Comparison of ENCODE assay signal across 9 mouse cellular contexts in the genomic region with DNA sequence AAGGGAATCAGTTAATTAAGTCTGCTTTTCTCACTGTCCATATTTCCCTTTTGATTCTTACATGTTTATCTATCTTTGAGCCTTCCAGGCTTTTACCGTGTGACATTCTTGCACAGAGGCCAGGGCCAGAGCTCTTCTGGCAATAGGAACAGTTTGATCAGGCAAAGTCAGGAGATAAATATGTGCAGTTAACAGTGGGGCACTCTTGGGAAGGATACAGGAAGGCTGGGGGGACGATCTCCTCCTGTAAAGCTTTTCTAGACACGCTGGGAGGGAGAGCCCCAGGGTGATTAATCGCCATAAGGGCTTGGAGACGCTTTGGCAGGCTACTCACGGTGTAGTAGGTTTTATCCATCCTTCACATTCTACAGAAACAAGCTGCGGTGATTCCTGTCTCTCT. TPM values are rescaled to one million over a fixed set of nuclear protein-coding genes. Genes with fewer than 3 reads are reported as not detected.
DNase-seq lines count a peak whose midpoint lies in the region; ATAC-seq and TF ChIP-seq lines count a peak whose summit lies in the region.
"Had no signal": no experiment of that assay in that cellular context is flagged by ENCODE, and none has a peak within 500 bp of the region (broad histone marks: within the 10 kb centered on the region; RNA-seq: fewer than 3 reads in every experiment).

No protein-coding gene starts in this region.

- 20% methylated on average over 7 of the region's 7 CpGs for WGBS in intestine, embryonic 14.5 days
- whole genome bisulfite sequencing in intestine, postnatal 0 days = 23% methylated on average over 7 of the region's 7 CpGs
- 19% methylated on average over 7 of the region's 7 CpGs for WGBS in liver, embryonic 11.5 days
- WGBS in midbrain, embryonic 11.5 days = 68% methylated on average over 7 of the region's 7 CpGs

- TF ChIP-seq POLR2A in MEL (IDR thresholded peaks at IDR 0.05; ENCODE audit: control insufficient read depth in 1 of 2, insufficient read depth in 1 of 2, low read depth in 1 of 2, low read length in 2 of 2, poor library complexity in 1 of 2) = no peak

- H3K27ac ChIP-seq in intestine, embryonic 14.5 days (ENCODE audit: low read depth) = peak overlapping the region; percentile 4; the same call in 1 of the 2 replicates
- no peak overlapping the region for H3K27ac ChIP-seq in intestine, postnatal 0 days (ENCODE audit: low read depth, low read length)
- H3K27ac ChIP-seq in MEL (ENCODE audit: control insufficient read depth, low read depth, low read length) = peak overlapping the region; percentile 78
- peak overlapping the region; percentile 62; the same call in 1 of the 2 replicates for H3K27ac ChIP-seq in liver, embryonic 11.5 days (ENCODE audit: low read depth, low read length)
- no peak overlapping the region for H3K27ac ChIP-seq in midbrain, embryonic 11.5 days (ENCODE audit: low read depth, low read length)

- no peak for DNase-seq in intestine, embryonic 14.5 days (ENCODE audit: low spot score)
- DNase-seq in MEL (ENCODE audit: low read depth, low spot score) = peak; percentile 52
- peak; percentile 20 for DNase-seq in adipocyte (ENCODE audit: low spot score)
- DNase-seq in liver, embryonic 11.5 days (ENCODE audit: low spot score) = no peak
- no peak for DNase-seq in midbrain, embryonic 11.5 days (ENCODE audit: low spot score, missing footprints)
- DNase-seq in layer of hippocampus, postnatal 10 days (ENCODE audit: low spot score in 2 of 2) = no peak
- DNase-seq: gastrocnemius, postnatal 25 days; retina, postnatal 1 day had no signal

- no peak overlapping the region for H3K4me3 ChIP-seq in intestine, embryonic 14.5 days (ENCODE audit: low read depth, low read length)
- no peak overlapping the region for H3K4me3 ChIP-seq in intestine, postnatal 0 days (ENCODE audit: low read depth, low read length)
- peak overlapping the region; percentile 36 to 45 for H3K4me3 ChIP-seq in MEL (ENCODE audit: control insufficient read depth in 1 of 2, insufficient read depth in 1 of 2, low read depth in 2 of 2, low read length in 2 of 2)
- no peak overlapping the region for H3K4me3 ChIP-seq in liver, embryonic 11.5 days (ENCODE audit: low read depth, low read length)
- H3K4me3 ChIP-seq in midbrain, embryonic 11.5 days (ENCODE audit: low read depth, low read length) = no peak overlapping the region

- H3K36me3 ChIP-seq in intestine, embryonic 14.5 days (ENCODE audit: control insufficient read depth, insufficient read depth, low read length) = no peaks in the 10 kb centered on the region
- no peaks in the 10 kb centered on the region for H3K36me3 ChIP-seq in intestine, postnatal 0 days (ENCODE audit: control insufficient read depth, insufficient read depth)
- peaks cover 0 to 25% of the 10 kb centered on the region in 2 experiments; a peak in 2 of 4 replicates for H3K36me3 ChIP-seq in MEL (ENCODE audit: control insufficient read depth in 1 of 2, insufficient read depth in 2 of 2, low read length in 2 of 2)
- H3K36me3 ChIP-seq in liver, embryonic 11.5 days (ENCODE audit: control insufficient read depth, insufficient read depth, low read length) = no peaks in the 10 kb centered on the region
- no peaks in the 10 kb centered on the region for H3K36me3 ChIP-seq in midbrain, embryonic 11.5 days (ENCODE audit: control insufficient read depth, insufficient read depth, low read length)

- H3K4me1 ChIP-seq in intestine, embryonic 14.5 days (replicated peaks; ENCODE audit: control insufficient read depth, insufficient read depth, low read length) = peaks cover 3% of the 10 kb centered on the region
- H3K4me1 ChIP-seq in intestine, postnatal 0 days (replicated peaks; ENCODE audit: control insufficient read depth, insufficient read depth, low read length) = no peaks in the 10 kb centered on the region
- H3K4me1 ChIP-seq in MEL (ENCODE audit: control insufficient read depth in 1 of 2, insufficient read depth in 2 of 2, low read length in 2 of 2) = peaks cover 19 to 39% of the 10 kb centered on the region in 2 experiments
- peaks cover 21% of the 10 kb centered on the region for H3K4me1 ChIP-seq in liver, embryonic 11.5 days (replicated peaks; ENCODE audit: control insufficient read depth, insufficient read depth, low read length)
- H3K4me1 ChIP-seq in midbrain, embryonic 11.5 days (ENCODE audit: control insufficient read depth, insufficient read depth, low read length) = no peaks in the 10 kb centered on the region

- no peak for TF ChIP-seq RAD21 in MEL (IDR thresholded peaks at IDR 0.05; ENCODE audit: low read depth, low read length)

- H3K9ac ChIP-seq in intestine, embryonic 14.5 days (ENCODE audit: low read length) = no peak overlapping the region
- no peak overlapping the region for H3K9ac ChIP-seq in intestine, postnatal 0 days (ENCODE audit: low read depth, low read length)
- peak overlapping the region; percentile 58 for H3K9ac ChIP-seq in MEL (ENCODE audit: control insufficient read depth, low read depth, low read length, poor library complexity, severe bottlenecking)
- H3K9ac ChIP-seq in liver, embryonic 11.5 days (ENCODE audit: low read depth, low read length) = no peak overlapping the region
- no peak overlapping the region for H3K9ac ChIP-seq in midbrain, embryonic 11.5 days (ENCODE audit: low read length)

- no peak for ATAC-seq in intestine, embryonic 14.5 days (replicated peaks; ENCODE audit: low FRiP score, low TSS enrichment, low read depth)
- no peak for ATAC-seq in intestine, postnatal 0 days
- ATAC-seq in liver, embryonic 11.5 days (replicated peaks; ENCODE audit: low FRiP score) = no peak
- no peak for ATAC-seq in midbrain, embryonic 11.5 days (ENCODE audit: low FRiP score)

- no peaks in the 10 kb centered on the region for H3K9me3 ChIP-seq in intestine, embryonic 14.5 days (ENCODE audit: control insufficient read depth, low read length)
- no peaks in the 10 kb centered on the region for H3K9me3 ChIP-seq in intestine, postnatal 0 days (ENCODE audit: control insufficient read depth)
- no peaks in the 10 kb centered on the region for H3K9me3 ChIP-seq in MEL (replicated peaks; ENCODE audit: insufficient read depth, low read length)
- no peaks in the 10 kb centered on the region for H3K9me3 ChIP-seq in liver, embryonic 11.5 days (ENCODE audit: control insufficient read depth, low read length)
- H3K9me3 ChIP-seq in midbrain, embryonic 11.5 days (ENCODE audit: control insufficient read depth, low read length) = no peaks in the 10 kb centered on the region

- no peaks in the 10 kb centered on the region for H3K79me2 ChIP-seq in MEL (ENCODE audit: control insufficient read depth, insufficient read depth, low read length, poor library complexity)

- TF ChIP-seq EP300 in MEL (IDR thresholded peaks at IDR 0.05; ENCODE audit: low read depth in 1 of 2, low read length in 2 of 2) = no peak

- TF ChIP-seq CTCF in intestine, postnatal 0 days (IDR thresholded peaks at IDR 0.05; ENCODE audit: low read depth) = no peak
- no peak for TF ChIP-seq CTCF in MEL (IDR thresholded peaks at IDR 0.05 in 2 of 3, conservative IDR thresholded peaks at IDR 0.05 in 1 of 3; ENCODE audit: control insufficient read depth in 1 of 3, insufficient read depth in 1 of 3, low read depth in 2 of 3, low read length in 3 of 3, poor library complexity in 1 of 3, severe bottlenecking in 1 of 3)

- H3K4me2 ChIP-seq in intestine, embryonic 14.5 days (ENCODE audit: low read length) = peak overlapping the region; percentile 15; the same call in 1 of the 2 replicates
- H3K4me2 ChIP-seq in intestine, postnatal 0 days (replicated peaks; ENCODE audit: low read depth) = no peak overlapping the region
- peak overlapping the region; percentile 20; the same call in 1 of the 2 replicates for H3K4me2 ChIP-seq in liver, embryonic 11.5 days
- no peak overlapping the region for H3K4me2 ChIP-seq in midbrain, embryonic 11.5 days

- H3K27me3 ChIP-seq in intestine, embryonic 14.5 days (replicated peaks; ENCODE audit: control insufficient read depth, insufficient read depth, low read length) = no peaks in the 10 kb centered on the region
- H3K27me3 ChIP-seq in intestine, postnatal 0 days (replicated peaks; ENCODE audit: control insufficient read depth, insufficient read depth, low read length) = no peaks in the 10 kb centered on the region
- no peaks in the 10 kb centered on the region for H3K27me3 ChIP-seq in MEL (ENCODE audit: control insufficient read depth in 1 of 2, insufficient read depth in 2 of 2, low read length in 2 of 2)
- no peaks in the 10 kb centered on the region for H3K27me3 ChIP-seq in liver, embryonic 11.5 days (replicated peaks; ENCODE audit: control insufficient read depth, insufficient read depth, low read length)
- H3K27me3 ChIP-seq in midbrain, embryonic 11.5 days (ENCODE audit: control insufficient read depth, insufficient read depth, low read length) = no peaks in the 10 kb centered on the region

TF ChIP-seq in MEL, 35 proteins besides CTCF, POLR2A, EP300 and RAD21 (continues in another document):
- TF ChIP-seq MEF2A (IDR thresholded peaks at IDR 0.05; ENCODE audit: extremely low read depth, insufficient replicate concordance, low read depth, low read length, poor library complexity, severe bottlenecking) (no peak), USF1 (IDR thresholded peaks at IDR 0.05; ENCODE audit: low read depth, low read length) (no peak), TAL1 (IDR thresholded peaks at IDR 0.05; ENCODE audit: low read length) (no peak), ZMIZ1 (IDR thresholded peaks at IDR 0.05; ENCODE audit: low read depth, low read length) (no peak), KAT2A (conservative IDR thresholded peaks at IDR 0.05; ENCODE audit: low read depth, low read length) (no peak), SIN3A (IDR thresholded peaks at IDR 0.05; ENCODE audit: low read length) (no peak), ZNF384 (IDR thresholded peaks at IDR 0.05; ENCODE audit: low read depth, low read length) (no peak), USF2 (IDR thresholded peaks at IDR 0.05; ENCODE audit: borderline replicate concordance in 1 of 2, insufficient read depth in 1 of 2, low read depth in 1 of 2, low read length in 2 of 2) (no peak), POLR2AphosphoS2 (IDR thresholded peaks at IDR 0.05; ENCODE audit: low read length) (no peak), RCOR1 (IDR thresholded peaks at IDR 0.05; ENCODE audit: low read depth, low read length) (no peak), MAFK (IDR thresholded peaks at IDR 0.05; ENCODE audit: borderline replicate concordance, low read depth, low read length) (no peak), ZKSCAN1 (IDR thresholded peaks at IDR 0.05; ENCODE audit: low read depth, low read length) (no peak)

RNA-seq across cellular contexts. Expression of a gene that starts 22.4 kb away (rescaled TPM):
- polyA plus RNA-seq in intestine, embryonic 14.5 days (2014; fragmentation: Nextera tagmentation; extraction: Ambion mirVana) = 2.9 TPM in 2 replicates
- polyA plus RNA-seq in intestine, postnatal 0 days (2015; fragmentation: Nextera tagmentation; extraction: Ambion mirVana) = 1.0 and 1.2 TPM in 2 replicates
- 0.46 and 1.4 TPM in 2 replicates for total RNA-seq in MEL (2012; rRNA removed)
- polyA plus RNA-seq in MEL (2012; ENCODE audit: insufficient read depth in 1 of 2, insufficient read length in 2 of 2, low read depth in 1 of 2, low replicate concordance in 2 of 2, missing spikeins in 1 of 2) = under 1 TPM in 1 of 2 experiments, not detected in 1; 0.71 TPM
- polyA plus RNA-seq in liver, embryonic 11.5 days (2014; fragmentation: Nextera tagmentation; extraction: Ambion mirVana) = 1.9 and 2.3 TPM in 2 replicates
- polyA plus RNA-seq in midbrain, embryonic 11.5 days (2014; fragmentation: Nextera tagmentation; extraction: Ambion mirVana) = 3.3 TPM in 2 replicates
- 10 to 100 TPM; 14.7 to 16.7 TPM for total RNA-seq in layer of hippocampus, postnatal 10 days (2021)

Comparison
In these comparisons a context has a peak if more than half of its experiments do, and no peak if none do; other contexts are left out.
1. H3K27ac ChIP-seq: peak in intestine, embryonic 14.5 days (single experiment), MEL (single experiment) and liver, embryonic 11.5 days (single experiment); none in intestine, postnatal 0 days (single experiment) and midbrain, embryonic 11.5 days (single experiment).
2. H3K4me2 ChIP-seq: peak in intestine, embryonic 14.5 days (single experiment) and liver, embryonic 11.5 days (single experiment); none in intestine, postnatal 0 days (single experiment) and midbrain, embryonic 11.5 days (single experiment).
3. DNase-seq: peak in MEL (single experiment) and adipocyte (single experiment); none in intestine, embryonic 14.5 days (single experiment), liver, embryonic 11.5 days (single experiment), midbrain, embryonic 11.5 days (single experiment) and layer of hippocampus, postnatal 10 days (0 of 2).
4. H3K4me3 ChIP-seq: peak in MEL (2 of 2); none in intestine, embryonic 14.5 days (single experiment), intestine, postnatal 0 days (single experiment), liver, embryonic 11.5 days (single experiment) and midbrain, embryonic 11.5 days (single experiment).